Mouse (Mus musculus) MEL (cell line): ENCODE measurements around the gene Chd6.

ENCODE experiments used
- CTCF ChIP-seq, 3 experiments: IDR thresholded peaks in 2 of 3; conservative IDR thresholded peaks in 1 of 3; 2 replicates each; pipeline ENCODE4 v1.5.1; 2011 to 2012; ENCODE audit warnings: low read length in 3 of 3, low read depth in 2 of 3, mild to moderate bottlenecking in 2 of 3, improper control_type of control experiment in 1 of 3, inconsistent platforms in 1 of 3, mixed read lengths in 1 of 3, moderate library complexity in 1 of 3; ENCODE audit not compliant: control insufficient read depth in 1 of 3, insufficient read depth in 1 of 3, poor library complexity in 1 of 3, severe bottlenecking in 1 of 3
- EP300 ChIP-seq, 2 experiments: IDR thresholded peaks; 2 replicates each; pipeline ENCODE4 v1.6.1; 2011; ENCODE audit warnings: improper control_type of control experiment in 2 of 2, low read length in 2 of 2, low read depth in 1 of 2, mild to moderate bottlenecking in 1 of 2
- GATA1 ChIP-seq: IDR thresholded peaks from 2 replicates; pipeline ENCODE4 v1.6.1; 2011; ENCODE audit warnings: low read depth, low read length, improper control_type of control experiment
- MXI1 ChIP-seq: IDR thresholded peaks from 2 replicates; pipeline ENCODE4 v1.6.1; 2011; ENCODE audit warnings: mild to moderate bottlenecking, low read depth, low read length, improper control_type of control experiment
- NELFE ChIP-seq: IDR thresholded peaks from 2 replicates; pipeline ENCODE4 v1.6.1; 2011; ENCODE audit warnings: low read depth, low read length, improper control_type of control experiment
- NRF1 ChIP-seq: IDR thresholded peaks from 2 replicates; pipeline ENCODE4 v1.6.1; 2014; ENCODE audit warnings: low read depth, mild to moderate bottlenecking, inconsistent platforms, low read length, improper control_type of control experiment, moderate library complexity; ENCODE audit not compliant: poor library complexity, insufficient read depth, severe bottlenecking
- POLR2A ChIP-seq, 2 experiments: IDR thresholded peaks; 2 replicates each; pipeline ENCODE4 v1.6.1; 2011 to 2012; ENCODE audit warnings: low read length in 2 of 2, mild to moderate bottlenecking in 2 of 2, control low read depth in 1 of 2, improper control_type of control experiment in 1 of 2, low read depth in 1 of 2, moderate library complexity in 1 of 2; ENCODE audit not compliant: control insufficient read depth in 1 of 2, insufficient read depth in 1 of 2, poor library complexity in 1 of 2
- USF1 ChIP-seq: IDR thresholded peaks from 2 replicates; pipeline ENCODE4 v1.6.1; 2014; ENCODE audit warnings: low read depth, mild to moderate bottlenecking, inconsistent platforms, low read length, improper control_type of control experiment, moderate library complexity
- ZKSCAN1 ChIP-seq: IDR thresholded peaks from 2 replicates; pipeline ENCODE4 v1.6.1; 2012; ENCODE audit warnings: low read depth, mild to moderate bottlenecking, inconsistent platforms, low read length, improper control_type of control experiment, moderate library complexity
- ZMIZ1 ChIP-seq: IDR thresholded peaks from 2 replicates; pipeline ENCODE4 v1.6.1; 2012; ENCODE audit warnings: low read depth, mild to moderate bottlenecking, inconsistent platforms, low read length, improper control_type of control experiment, moderate library complexity

DNA sequence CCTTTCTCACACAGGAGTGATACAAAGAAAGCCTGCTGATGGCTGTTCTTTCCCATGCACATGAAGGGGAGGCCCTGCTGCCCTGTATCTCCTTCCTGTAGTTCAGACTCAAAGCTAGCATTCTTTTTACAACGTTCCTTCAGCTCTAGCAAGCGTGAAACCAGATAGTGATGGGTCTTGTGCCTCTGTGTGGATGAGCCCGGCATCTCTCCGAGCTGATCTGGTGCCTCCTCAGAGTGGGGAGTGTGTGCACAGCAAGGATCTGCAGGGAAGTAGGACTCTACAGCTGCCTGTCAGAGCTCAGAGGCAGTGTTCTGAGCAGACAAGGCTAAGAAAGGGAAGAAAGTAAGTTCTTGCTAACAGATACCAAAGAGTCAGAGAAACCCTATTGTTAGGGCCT, 157.3 kb downstream of the Chd6 start:
- TF ChIP-seq NRF1 (no peak), POLR2A (IDR thresholded peaks at IDR 0.05; ENCODE audit: control insufficient read depth in 1 of 2, insufficient read depth in 1 of 2, low read depth in 1 of 2, low read length in 2 of 2, poor library complexity in 1 of 2) (no peak), ZKSCAN1 (no peak), CTCF (IDR thresholded peaks at IDR 0.05 in 2 of 3, conservative IDR thresholded peaks at IDR 0.05 in 1 of 3; ENCODE audit: control insufficient read depth in 1 of 3, insufficient read depth in 1 of 3, low read depth in 2 of 3, low read length in 3 of 3, poor library complexity in 1 of 3, severe bottlenecking in 1 of 3) (no peak), GATA1 (no peak), USF1 (no peak), EP300 (IDR thresholded peaks at IDR 0.05; ENCODE audit: low read depth in 1 of 2, low read length in 2 of 2) (no peak), NELFE (no peak), ZMIZ1 (no peak), MXI1 (no peak)
